Mouse (Mus musculus) midbrain, postnatal 0 days (tissue): ENCODE results near the gene Fbp1. TPM values are rescaled to one million over a fixed set of nuclear protein-coding genes. Genes with fewer than 3 reads are reported as not detected.
"Not testable (repeated sequence)": the region's sequence is repeated elsewhere in the genome, so short reads cannot be mapped to it uniquely, and the experiment has no call there.

Source experiments
- ATAC-seq: fragments of 200-750 bp; cut with Nextera tagmentation; 2 replicates; pipeline ENCODE4 v1.8.0; 2017; ENCODE audit warnings: moderate number of reproducible peaks, mild to moderate bottlenecking, moderate TSS enrichment, moderate library complexity; ENCODE audit not compliant: low FRiP score
- DNase-seq: peaks from one replicate; pipeline ENCODE4 v3.0.0-alpha.2; 2015; ENCODE audit warnings: low spot score
- H3K27ac ChIP-seq: fragments of 300-500 bp; sonication (generic); 2 replicates; pipeline ENCODE4 v1.5.1; 2014; ENCODE audit warnings: low read depth, mild to moderate bottlenecking, low read length, mixed read lengths
- H3K27me3 ChIP-seq: fragments of 300-500 bp; sonication (generic); 2 replicates; pipeline ENCODE4 v1.6.1; 2014; ENCODE audit warnings: low read length, control low read depth, mixed read lengths; ENCODE audit not compliant: insufficient read depth
- H3K36me3 ChIP-seq: fragments of 300-500 bp; sonication (generic); 2 replicates; pipeline ENCODE4 v1.6.1; 2014; ENCODE audit warnings: low read length, control low read depth, mixed read lengths; ENCODE audit not compliant: insufficient read depth
- H3K4me1 ChIP-seq: fragments of 300-500 bp; sonication (generic); 2 replicates; pipeline ENCODE4 v1.6.1; 2014; ENCODE audit warnings: mild to moderate bottlenecking, control low read depth, antibody characterized with exemption, low read length, mixed read lengths; ENCODE audit not compliant: insufficient read depth
- H3K4me2 ChIP-seq: fragments of 300-500 bp; sonication (generic); 2 replicates; pipeline ENCODE4 v1.6.1; 2014; ENCODE audit warnings: low read depth, mild to moderate bottlenecking, low read length, mixed read lengths; ENCODE audit not compliant: poor library complexity, severe bottlenecking
- H3K4me3 ChIP-seq: fragments of 300-500 bp; sonication (generic); 2 replicates; pipeline ENCODE4 v1.5.1; 2014; ENCODE audit warnings: low read depth, mild to moderate bottlenecking, low read length, moderate library complexity
- H3K9ac ChIP-seq: fragments of 300-500 bp; sonication (generic); replicated peaks from 2 replicates; pipeline ENCODE4 v1.6.1; 2014; ENCODE audit warnings: mild to moderate bottlenecking, low read length, moderate library complexity, mixed read lengths; ENCODE audit not compliant: poor library complexity, severe bottlenecking
- H3K9me3 ChIP-seq: fragments of 300-500 bp; sonication (generic); 2 replicates; pipeline ENCODE4 v1.6.1; 2016; ENCODE audit warnings: low read length, control low read depth
- CTCF ChIP-seq: IDR thresholded peaks from 2 replicates; pipeline ENCODE4 v1.5.1; 2016; ENCODE audit warnings: antibody characterized with exemption, mild to moderate bottlenecking
- WGBS: fragments of 180-500 bp; shearing (Covaris S2); extraction: QIAGEN DNeasy Blood & Tissue Kit; methylation state at CpG from one replicate; pipeline ENCODE4 v1.1.7; 2014; 5-methylcytosine and 5-hydroxymethylcytosine counted together
- polyA plus RNA-seq: library from polyadenylated mRNA; unstranded; fragments of >200 nt; fragmentation: Nextera tagmentation; extraction: Ambion mirVana; gene quantifications from 2 replicates; pipeline ENCODE4 v1.2.1, GENCODE M21; 2015
- total RNA-seq: library from RNA; depleted of rRNA; stranded (reverse); fragments of >200 nt; gene quantifications from 2 replicates; pipeline ENCODE4 v1.2.3, GENCODE M21; 2014

The Fbp1 gene
- total and polyA plus RNA-seq, 2 experiments from 2014 or later, result 0.27 TPM; not detected in 1

DNA sequence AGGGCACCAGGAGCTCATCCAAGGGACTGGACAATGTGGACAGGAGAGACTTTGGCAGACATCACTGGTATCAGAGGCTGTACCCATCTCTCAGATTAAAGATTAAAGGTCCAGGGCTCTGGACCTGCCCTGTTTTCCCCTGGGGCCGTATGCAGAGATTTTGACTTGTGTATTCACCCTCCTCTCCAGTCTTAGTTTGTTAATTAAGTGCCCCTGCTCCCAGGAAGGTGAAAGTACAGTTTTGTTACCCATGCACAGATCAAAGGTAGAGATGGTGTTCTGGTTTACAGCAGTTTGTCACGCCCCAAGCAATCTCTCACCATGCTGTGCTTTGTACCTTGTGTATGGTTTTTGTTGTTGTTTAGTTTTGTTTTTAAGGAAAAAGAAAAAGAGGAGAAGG lies 17.5 kb downstream of the Fbp1 start:
- Histone ChIP-seq H3K9ac (no peak overlapping the region), H3K27ac (no peak overlapping the region), H3K4me2 (no peak overlapping the region), H3K4me3 (no peak overlapping the region), H3K27me3 (no peaks in the 10 kb centered on the region), H3K9me3 (no peaks in the 10 kb centered on the region), H3K4me1 (no peaks in the 10 kb centered on the region), H3K36me3 (no peaks in the 10 kb centered on the region)
- 90% methylated on average over 2 of the region's 2 CpGs for WGBS
- no peak for ATAC-seq
- no peak for DNase-seq
- TF ChIP-seq CTCF, result no peak

DNA sequence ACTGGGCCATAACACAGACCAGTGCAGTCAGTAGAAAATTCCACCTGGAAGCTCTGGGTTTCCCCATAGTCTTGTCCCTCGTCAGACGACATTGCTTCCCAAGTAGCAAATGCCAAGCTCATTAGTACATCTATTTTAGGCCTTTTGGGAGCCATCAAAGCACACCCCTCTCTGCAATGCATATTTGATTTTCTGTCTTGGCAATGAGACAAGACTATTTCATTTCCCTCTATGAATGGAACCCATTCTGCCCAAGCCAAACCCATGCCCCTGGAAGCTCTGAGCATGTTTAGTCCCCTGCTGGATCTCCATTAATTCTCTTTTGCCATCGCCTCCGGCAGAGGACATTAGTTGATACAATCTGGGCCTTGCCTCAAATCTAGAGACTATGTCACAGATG lies 21.3 kb downstream of the Fbp1 start:
- peak; percentile 72 for DNase-seq
- TF ChIP-seq CTCF, result no peak

DNA sequence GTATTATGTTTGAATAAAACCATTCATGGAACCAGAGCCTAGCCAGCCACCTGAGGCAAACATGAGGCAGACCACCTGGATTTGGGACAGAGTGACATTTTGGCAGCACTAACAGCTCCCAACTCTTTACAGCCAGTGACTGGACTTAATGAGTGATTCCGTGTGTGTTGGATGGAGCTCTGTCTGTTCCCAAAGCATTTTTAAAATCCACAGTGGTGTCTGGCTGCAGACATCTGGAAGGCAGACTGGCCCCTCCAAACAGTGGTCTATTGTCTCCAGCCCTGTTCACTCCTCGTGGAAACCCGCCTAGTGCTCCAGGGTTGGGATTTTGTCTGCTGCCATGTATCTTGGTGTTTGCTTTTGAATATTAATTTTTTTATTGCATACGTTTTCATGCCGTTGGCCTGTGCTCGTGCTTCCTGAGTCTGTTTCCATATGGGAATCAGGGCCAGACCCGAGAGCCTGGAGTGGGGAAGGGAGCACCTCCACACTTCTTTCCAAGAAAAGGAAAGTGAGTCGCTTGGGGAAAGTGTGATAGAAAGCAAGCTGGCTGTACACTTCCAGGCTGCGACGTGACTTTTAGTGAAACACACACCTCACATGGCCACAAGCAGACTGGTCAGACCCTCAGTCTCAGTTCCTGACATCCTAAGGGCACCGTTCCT lies 22.3 kb downstream of the Fbp1 start:
- Histone ChIP-seq H3K27me3 (no peaks in the 10 kb centered on the region), H3K27ac (no peak overlapping the region), H3K4me2 (no peak overlapping the region), H3K4me1 (no peaks in the 10 kb centered on the region), H3K4me3 (no peak overlapping the region), H3K36me3 (no peaks in the 10 kb centered on the region), H3K9me3 (no peaks in the 10 kb centered on the region), H3K9ac (no peak overlapping the region)
- ATAC-seq, result no peak
- peak; percentile 5 for DNase-seq
- no peak for TF ChIP-seq CTCF
- 66% methylated on average over 11 of the region's 11 CpGs for WGBS

More for the DNA sequence above, 21.3 kb downstream of the Fbp1 start:
- Histone ChIP-seq H3K4me2 (no peak overlapping the region), H3K36me3 (no peaks in the 10 kb centered on the region), H3K4me1 (no peaks in the 10 kb centered on the region), H3K9ac (no peak overlapping the region), H3K4me3 (no peak overlapping the region), H3K27me3 (no peaks in the 10 kb centered on the region), H3K27ac (no peak overlapping the region), H3K9me3 (no peaks in the 10 kb centered on the region)
- ATAC-seq, result no peak
- WGBS, result 53% methylated on average over 4 of the region's 4 CpGs

DNA sequence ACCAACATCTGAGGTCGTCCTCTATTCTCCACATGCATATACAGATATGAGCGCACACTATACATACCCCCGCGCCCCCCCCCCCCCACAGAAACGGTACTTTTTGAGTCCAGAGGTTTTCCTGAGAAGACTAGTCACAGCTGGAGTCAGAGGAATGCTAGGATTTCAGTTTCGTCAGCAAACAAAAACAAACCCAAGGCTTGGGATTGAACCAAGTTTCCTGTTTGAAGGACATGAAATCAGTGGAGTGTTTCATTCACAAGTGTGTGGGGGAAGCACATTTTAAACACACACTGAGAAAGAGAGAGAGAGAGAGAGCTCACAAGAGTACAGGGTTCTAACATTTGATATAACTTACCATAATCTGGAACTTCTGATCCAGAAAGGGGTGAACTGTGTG lies 24.3 kb downstream of the Fbp1 start:
- DNase-seq (no peak), ATAC-seq (no peak)
- H3K27me3 ChIP-seq, result no peaks in the 10 kb centered on the region
- 77% methylated on average over 6 of the region's 6 CpGs for WGBS
- H3K9ac ChIP-seq, result no peak overlapping the region
- no peak overlapping the region for H3K27ac ChIP-seq
- no peaks in the 10 kb centered on the region for H3K4me1 ChIP-seq
- no peaks in the 10 kb centered on the region for H3K36me3 ChIP-seq
- no peak for TF ChIP-seq CTCF
- no peak overlapping the region for H3K4me2 ChIP-seq
- no peaks in the 10 kb centered on the region for H3K9me3 ChIP-seq
- no peak overlapping the region for H3K4me3 ChIP-seq

DNA sequence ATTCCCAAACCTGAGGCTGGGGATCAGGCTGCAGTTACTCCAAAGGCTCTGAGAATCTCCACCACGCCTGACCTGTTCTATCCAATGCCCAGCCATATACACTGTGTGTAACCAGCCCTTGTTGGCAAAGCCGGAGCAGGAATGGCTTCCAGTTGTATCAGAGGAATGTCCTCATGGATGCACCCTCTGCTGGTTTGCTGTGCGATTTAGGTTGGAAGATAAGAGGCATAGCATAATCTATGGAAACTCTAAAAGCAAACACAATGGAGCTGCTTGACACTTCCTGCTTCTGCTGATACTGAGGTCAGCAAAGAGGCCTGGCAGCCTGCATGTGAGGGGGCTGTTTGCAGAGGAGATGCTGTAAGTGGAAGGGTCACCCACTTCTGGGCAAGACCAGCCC lies 25.2 kb downstream of the Fbp1 start:
- no peaks in the 10 kb centered on the region for H3K27me3 ChIP-seq
- H3K36me3 ChIP-seq, result no peaks in the 10 kb centered on the region
- H3K4me3 ChIP-seq, result no peak overlapping the region
- H3K9me3 ChIP-seq, result no peaks in the 10 kb centered on the region
- WGBS, result 85% methylated on average over 3 of the region's 3 CpGs
- no peaks in the 10 kb centered on the region for H3K4me1 ChIP-seq
- TF ChIP-seq CTCF, result no peak
- no peak for ATAC-seq
- no peak overlapping the region for H3K27ac ChIP-seq
- no peak for DNase-seq
- no peak overlapping the region for H3K4me2 ChIP-seq
- H3K9ac ChIP-seq, result no peak overlapping the region

DNA sequence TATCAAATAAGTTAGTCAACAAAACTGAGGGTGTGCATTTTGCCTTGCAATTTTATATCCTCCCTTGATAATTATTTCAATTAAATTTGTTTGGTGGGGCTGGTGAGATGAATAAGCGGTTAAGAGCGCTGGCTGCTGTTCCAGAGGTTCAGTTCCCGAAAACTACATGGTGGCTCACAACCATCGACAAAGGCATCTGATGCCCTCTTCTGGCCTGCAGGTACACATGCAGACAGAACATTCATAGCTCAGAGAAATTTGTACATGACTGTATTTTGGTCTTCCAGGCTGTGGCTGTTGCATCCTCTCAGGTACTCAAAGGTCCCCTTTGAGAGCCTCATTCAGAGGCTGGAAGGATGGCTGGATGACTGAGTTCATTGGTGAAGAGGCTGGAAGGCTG lies 28.0 kb downstream of the Fbp1 start:
- no peak overlapping the region for H3K4me3 ChIP-seq
- ATAC-seq, result no peak
- no peaks in the 10 kb centered on the region for H3K4me1 ChIP-seq

DNA sequence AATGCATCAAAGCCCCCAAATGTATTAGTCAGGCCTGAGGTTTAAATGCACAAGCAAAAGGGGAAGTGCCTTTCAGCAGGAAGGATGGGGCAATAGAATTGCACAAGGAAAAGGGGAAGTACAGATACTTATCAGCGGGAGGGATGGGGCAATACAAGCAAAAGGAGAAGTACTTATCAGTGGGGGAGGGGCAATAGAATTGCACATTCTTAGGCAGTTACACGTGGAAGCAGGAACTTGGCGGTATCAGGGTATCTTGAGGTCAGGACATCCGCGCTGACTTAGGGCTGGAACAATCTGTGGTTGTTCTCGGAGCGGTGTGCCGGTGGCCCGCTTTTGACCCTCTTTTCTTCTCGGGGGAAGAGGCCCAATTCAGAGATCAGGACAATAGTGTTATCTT lies 28.8 kb downstream of the Fbp1 start:
- not testable (repeated sequence) for H3K9ac ChIP-seq, H3K9me3 ChIP-seq, ATAC-seq, DNase-seq, H3K27me3 ChIP-seq, H3K27ac ChIP-seq, H3K4me3 ChIP-seq, H3K4me2 ChIP-seq, H3K36me3 ChIP-seq, H3K4me1 ChIP-seq
- WGBS, result 86% methylated on average over 10 of the region's 10 CpGs

More for the DNA sequence above, 28.0 kb downstream of the Fbp1 start:
- no peaks in the 10 kb centered on the region for H3K9me3 ChIP-seq
- H3K4me2 ChIP-seq, result no peak overlapping the region
- no peak for DNase-seq
- no peak overlapping the region for H3K9ac ChIP-seq
- 88% methylated on average over 4 of the region's 4 CpGs for WGBS
- no peaks in the 10 kb centered on the region for H3K36me3 ChIP-seq
- no peak overlapping the region for H3K27ac ChIP-seq
- H3K27me3 ChIP-seq, result no peaks in the 10 kb centered on the region
- TF ChIP-seq CTCF, result peak; percentile 27; the same call in 1 of the 2 replicates
